Mouse (Mus musculus): ENCODE results near the gene Cdkn2aip. TPM values are rescaled to one million over a fixed set of nuclear protein-coding genes. Genes with fewer than 3 reads are reported as not detected.
A peak's percentile ranks its signal among the peaks of the same experiment; 100 is the strongest.

The Cdkn2aip gene
- 12.0 and 12.2 TPM in 2 replicates for polyA plus RNA-seq (2011; ENCODE audit: insufficient read depth, insufficient read length, low read depth, missing spikeins)

DNA sequence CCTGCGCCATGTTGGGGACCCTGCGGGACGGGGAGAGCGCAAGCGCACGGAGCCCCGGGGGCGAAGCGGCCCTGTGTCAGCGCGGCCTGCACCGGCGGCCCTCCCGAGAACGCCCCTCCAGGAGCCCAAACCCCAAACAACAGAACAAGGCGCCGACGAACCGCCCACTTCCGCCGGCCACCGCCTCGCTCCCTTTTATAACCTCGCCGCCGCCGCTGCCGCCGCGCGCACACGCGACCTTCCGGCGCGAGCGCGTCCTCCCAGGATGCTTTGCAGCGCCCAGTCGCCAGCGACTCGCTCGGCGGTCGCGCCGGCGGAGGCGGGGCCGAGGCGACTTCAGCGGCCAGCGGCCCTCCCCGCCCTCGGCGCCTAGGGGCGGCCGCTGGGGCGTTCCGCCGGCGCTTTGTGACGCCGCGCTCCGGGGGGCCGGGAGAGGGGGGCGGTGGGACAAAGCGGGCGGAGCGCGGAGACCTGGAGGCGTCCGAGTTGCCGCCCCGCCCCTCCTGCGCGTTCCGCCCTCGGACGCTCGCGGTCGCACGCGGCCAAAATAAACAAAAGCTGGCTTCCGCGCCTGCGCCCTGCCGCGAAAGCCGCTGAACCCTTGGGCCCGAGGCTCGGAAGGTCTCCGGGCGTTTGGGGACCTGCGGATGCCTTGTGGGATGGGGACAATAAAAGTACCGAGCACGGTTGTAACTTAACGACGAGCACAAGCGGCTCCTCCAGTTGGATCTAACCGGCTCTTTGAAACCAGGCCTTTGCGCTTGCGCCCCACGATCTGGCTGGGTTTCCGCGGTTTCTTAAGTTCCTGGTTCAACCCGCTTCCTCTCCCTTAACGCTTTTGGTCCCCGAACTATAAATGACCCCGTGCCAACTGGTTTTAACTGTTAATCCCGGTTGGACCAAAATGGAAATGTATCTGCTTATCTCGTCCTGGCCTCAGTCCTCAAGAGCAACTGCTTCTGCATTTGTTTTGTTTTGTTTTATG, at the start of gene Cdkn2aip:
Cdkn2aip (minus strand) TSS at position 172 of the 985 bp plus-strand sequence.
- H3K27ac ChIP-seq (ENCODE audit: insufficient read depth, low read length) = peak within 1 kb of the TSS; percentile 98
- H3K4me1 ChIP-seq (ENCODE audit: control insufficient read depth, insufficient read depth, low read length) = no peaks in the 10 kb centered on the region

DNA sequence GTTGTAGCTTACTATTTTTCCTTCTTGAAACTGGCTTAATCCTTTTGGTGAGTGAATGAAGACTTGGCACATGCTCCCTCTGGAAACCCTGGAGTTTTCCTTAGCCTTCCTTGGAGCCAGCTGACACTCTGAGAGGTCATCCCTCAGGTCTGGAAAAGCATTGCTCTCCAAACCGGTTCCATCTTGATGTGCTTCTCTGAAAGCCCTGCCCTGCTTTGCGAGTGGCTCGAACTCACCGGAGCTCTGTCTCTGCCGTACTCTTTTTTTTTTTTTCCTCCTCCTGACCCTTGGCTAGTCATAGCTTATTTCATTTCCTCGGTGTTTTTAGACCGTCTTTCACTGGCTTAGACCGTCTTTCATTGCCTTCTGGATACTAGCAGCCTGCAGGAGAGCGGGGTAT, 49.5 kb upstream of the Cdkn2aip start:
- no peaks in the 10 kb centered on the region for H3K9me3 ChIP-seq (replicated peaks; ENCODE audit: control insufficient read depth, insufficient read depth, low read length, poor library complexity, severe bottlenecking)
- TF ChIP-seq CTCF (IDR thresholded peaks at IDR 0.05; ENCODE audit: low read depth, low read length) = no peak
- TF ChIP-seq EP300 (IDR thresholded peaks at IDR 0.05; ENCODE audit: insufficient read depth, low read depth, low read length) = no peak
- TF ChIP-seq POLR2A (IDR thresholded peaks at IDR 0.05; ENCODE audit: insufficient read depth, low read length) = no peak
- H3K4me1 ChIP-seq (ENCODE audit: control insufficient read depth, insufficient read depth, low read length) = peaks cover 4% of the 10 kb centered on the region
- no peak overlapping the region for H3K4me3 ChIP-seq (ENCODE audit: low read depth, low read length)
- no peaks in the 10 kb centered on the region for H3K36me3 ChIP-seq (ENCODE audit: control insufficient read depth, insufficient read depth, low read length, poor library complexity, severe bottlenecking)
- peak overlapping the region; percentile 21; the same call in 1 of the 2 replicates for H3K9ac ChIP-seq (ENCODE audit: low read depth, poor library complexity, severe bottlenecking)
- H3K27ac ChIP-seq (ENCODE audit: insufficient read depth, low read length) = peak overlapping the region; percentile 9; the same call in 1 of the 2 replicates
- H3K27me3 ChIP-seq (ENCODE audit: control insufficient read depth, insufficient read depth, low read length, poor library complexity, severe bottlenecking) = 0 out of 2 replicates have a peak, but pooled peaks cover 3% of the 10 kb centered on the region

More for the DNA sequence above, at the start of gene Cdkn2aip:
- TF ChIP-seq EP300 (IDR thresholded peaks at IDR 0.05; ENCODE audit: insufficient read depth, low read depth, low read length) (0 out of 2 replicates have a peak, but pooled peaks have one; percentile 18), POLR2A (IDR thresholded peaks at IDR 0.05; ENCODE audit: insufficient read depth, low read length) (peak; percentile 28), CTCF (IDR thresholded peaks at IDR 0.05; ENCODE audit: low read depth, low read length) (no peak)
- Histone ChIP-seq H3K27me3 (ENCODE audit: control insufficient read depth, insufficient read depth, low read length, poor library complexity, severe bottlenecking) (no peaks in the 10 kb centered on the region), H3K36me3 (ENCODE audit: control insufficient read depth, insufficient read depth, low read length, poor library complexity, severe bottlenecking) (peaks cover 14% of the 10 kb centered on the region), H3K9ac (ENCODE audit: low read depth, poor library complexity, severe bottlenecking) (peak within 1 kb of the TSS; percentile 84), H3K4me3 (ENCODE audit: low read depth, low read length) (peak within 1 kb of the TSS; percentile 80), H3K9me3 (replicated peaks; ENCODE audit: control insufficient read depth, insufficient read depth, low read length, poor library complexity, severe bottlenecking) (no peaks in the 10 kb centered on the region)

DNA sequence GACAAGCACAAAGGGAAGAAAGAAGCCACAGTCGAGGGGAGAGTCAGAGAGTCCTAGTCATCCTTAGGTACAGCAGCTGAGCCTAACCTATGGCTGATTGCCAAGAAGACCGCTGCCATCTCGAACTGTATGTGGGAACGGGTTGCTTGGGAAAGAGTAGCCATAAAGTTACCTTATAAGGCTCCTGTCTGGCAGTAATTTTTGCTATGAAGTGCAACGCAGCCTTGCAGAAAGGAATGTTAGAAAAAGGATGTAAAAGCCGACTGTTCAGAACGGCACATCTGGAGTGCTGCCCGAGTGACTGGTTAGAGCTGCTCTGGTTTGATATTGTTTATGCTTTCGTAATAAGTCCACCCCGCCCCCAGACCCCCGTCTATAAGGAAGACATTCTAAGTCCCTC, 47.0 kb upstream of the Cdkn2aip start:
- Histone ChIP-seq H3K9me3 (replicated peaks; ENCODE audit: control insufficient read depth, insufficient read depth, low read length, poor library complexity, severe bottlenecking) (no peaks in the 10 kb centered on the region), H3K27me3 (ENCODE audit: control insufficient read depth, insufficient read depth, low read length, poor library complexity, severe bottlenecking) (0 out of 2 replicates have a peak, but pooled peaks cover 3% of the 10 kb centered on the region), H3K4me3 (ENCODE audit: low read depth, low read length) (no peak overlapping the region), H3K9ac (ENCODE audit: low read depth, poor library complexity, severe bottlenecking) (no peak overlapping the region), H3K36me3 (ENCODE audit: control insufficient read depth, insufficient read depth, low read length, poor library complexity, severe bottlenecking) (no peaks in the 10 kb centered on the region), H3K27ac (ENCODE audit: insufficient read depth, low read length) (no peak overlapping the region), H3K4me1 (ENCODE audit: control insufficient read depth, insufficient read depth, low read length) (peaks cover 4% of the 10 kb centered on the region)
- no peak for TF ChIP-seq POLR2A (IDR thresholded peaks at IDR 0.05; ENCODE audit: insufficient read depth, low read length)

DNA sequence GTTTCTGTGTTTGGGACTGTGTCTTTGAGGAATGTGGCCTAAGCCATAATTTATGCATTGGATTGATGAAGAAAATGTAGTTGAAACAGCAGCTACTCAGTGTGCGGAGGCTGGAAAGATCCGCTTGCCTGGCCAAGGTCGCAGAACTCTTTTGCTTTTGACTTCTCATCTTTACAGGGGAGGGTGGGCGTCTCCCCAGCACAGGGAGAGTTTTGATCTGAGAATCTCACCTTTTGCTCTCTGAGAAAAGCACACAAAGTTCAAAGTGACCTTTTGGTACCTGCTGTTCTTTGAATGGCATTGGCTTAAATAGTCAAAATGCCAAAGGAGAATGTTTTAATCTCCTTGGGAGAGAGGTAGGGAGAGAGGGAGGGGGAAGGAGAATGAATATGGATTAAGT, 46.5 kb upstream of the Cdkn2aip start:
- Histone ChIP-seq H3K27me3 (ENCODE audit: control insufficient read depth, insufficient read depth, low read length, poor library complexity, severe bottlenecking) (0 out of 2 replicates have a peak, but pooled peaks cover 3% of the 10 kb centered on the region), H3K9me3 (replicated peaks; ENCODE audit: control insufficient read depth, insufficient read depth, low read length, poor library complexity, severe bottlenecking) (no peaks in the 10 kb centered on the region), H3K9ac (ENCODE audit: low read depth, poor library complexity, severe bottlenecking) (no peak overlapping the region), H3K4me1 (ENCODE audit: control insufficient read depth, insufficient read depth, low read length) (peaks cover 4% of the 10 kb centered on the region), H3K27ac (ENCODE audit: insufficient read depth, low read length) (no peak overlapping the region), H3K36me3 (ENCODE audit: control insufficient read depth, insufficient read depth, low read length, poor library complexity, severe bottlenecking) (no peaks in the 10 kb centered on the region), H3K4me3 (ENCODE audit: low read depth, low read length) (no peak overlapping the region)
- TF ChIP-seq EP300 (IDR thresholded peaks at IDR 0.05; ENCODE audit: insufficient read depth, low read depth, low read length) (no peak), CTCF (IDR thresholded peaks at IDR 0.05; ENCODE audit: low read depth, low read length) (no peak), POLR2A (IDR thresholded peaks at IDR 0.05; ENCODE audit: insufficient read depth, low read length) (no peak)

DNA sequence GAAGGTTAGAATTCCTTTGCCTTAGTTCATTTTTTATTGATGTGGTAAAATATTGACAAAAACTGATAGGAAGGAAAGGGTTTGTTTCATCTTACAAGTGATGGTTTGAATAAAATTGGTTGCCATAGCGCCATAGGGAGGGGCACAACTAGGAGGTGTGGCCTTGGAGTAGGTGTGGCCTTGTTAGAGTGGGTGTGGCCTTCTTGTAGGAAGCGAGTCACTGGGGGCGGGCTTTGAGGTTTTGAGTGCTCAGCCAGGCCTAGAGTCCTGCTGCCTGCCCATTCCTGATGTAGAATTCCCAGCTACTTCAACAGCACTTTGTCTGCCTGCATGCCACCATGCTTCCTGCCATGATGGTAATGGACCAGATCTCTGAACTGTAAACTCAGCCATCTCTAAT, 39.4 kb upstream of the Cdkn2aip start:
- no peaks in the 10 kb centered on the region for H3K9me3 ChIP-seq (replicated peaks; ENCODE audit: control insufficient read depth, insufficient read depth, low read length, poor library complexity, severe bottlenecking)
- peaks cover 2% of the 10 kb centered on the region for H3K4me1 ChIP-seq (ENCODE audit: control insufficient read depth, insufficient read depth, low read length)
- H3K36me3 ChIP-seq (ENCODE audit: control insufficient read depth, insufficient read depth, low read length, poor library complexity, severe bottlenecking) = no peaks in the 10 kb centered on the region
- H3K9ac ChIP-seq (ENCODE audit: low read depth, poor library complexity, severe bottlenecking) = no peak overlapping the region
- no peaks in the 10 kb centered on the region for H3K27me3 ChIP-seq (ENCODE audit: control insufficient read depth, insufficient read depth, low read length, poor library complexity, severe bottlenecking)
- TF ChIP-seq CTCF (IDR thresholded peaks at IDR 0.05; ENCODE audit: low read depth, low read length) (no peak), EP300 (IDR thresholded peaks at IDR 0.05; ENCODE audit: insufficient read depth, low read depth, low read length) (no peak), POLR2A (IDR thresholded peaks at IDR 0.05; ENCODE audit: insufficient read depth, low read length) (no peak)
- no peak overlapping the region for H3K27ac ChIP-seq (ENCODE audit: insufficient read depth, low read length)
- H3K4me3 ChIP-seq (ENCODE audit: low read depth, low read length) = no peak overlapping the region

DNA sequence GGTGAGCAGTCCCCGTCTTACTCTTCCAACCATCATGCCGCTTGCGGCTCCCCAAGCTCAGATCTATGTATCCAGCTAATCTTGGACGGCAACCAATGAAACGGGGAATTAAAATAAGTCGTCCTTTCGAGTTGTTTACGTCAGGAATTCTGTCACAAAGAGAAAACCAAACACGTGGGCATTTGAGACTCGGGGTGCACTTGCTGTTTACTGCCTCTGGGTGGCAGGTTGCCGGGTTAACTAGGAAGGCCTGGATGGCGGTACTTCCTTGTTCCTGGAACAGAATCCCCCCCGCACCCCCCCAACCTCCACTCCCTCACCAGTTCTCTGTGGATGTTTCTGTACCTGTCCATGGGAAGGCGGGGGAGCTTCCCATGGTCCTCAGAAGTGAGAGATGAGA, 36.4 kb upstream of the Cdkn2aip start:
- H3K27ac ChIP-seq (ENCODE audit: insufficient read depth, low read length) = no peak overlapping the region
- H3K36me3 ChIP-seq (ENCODE audit: control insufficient read depth, insufficient read depth, low read length, poor library complexity, severe bottlenecking) = no peaks in the 10 kb centered on the region
- no peaks in the 10 kb centered on the region for H3K9me3 ChIP-seq (replicated peaks; ENCODE audit: control insufficient read depth, insufficient read depth, low read length, poor library complexity, severe bottlenecking)
- peak overlapping the region; percentile 33 for H3K9ac ChIP-seq (ENCODE audit: low read depth, poor library complexity, severe bottlenecking)
- TF ChIP-seq POLR2A (IDR thresholded peaks at IDR 0.05; ENCODE audit: insufficient read depth, low read length) (no peak), CTCF (IDR thresholded peaks at IDR 0.05; ENCODE audit: low read depth, low read length) (peak; percentile 56), EP300 (IDR thresholded peaks at IDR 0.05; ENCODE audit: insufficient read depth, low read depth, low read length) (no peak)
- H3K27me3 ChIP-seq (ENCODE audit: control insufficient read depth, insufficient read depth, low read length, poor library complexity, severe bottlenecking) = no peaks in the 10 kb centered on the region
- peak overlapping the region; percentile 72 for H3K4me3 ChIP-seq (ENCODE audit: low read depth, low read length)
- H3K4me1 ChIP-seq (ENCODE audit: control insufficient read depth, insufficient read depth, low read length) = peaks cover 2% of the 10 kb centered on the region
